Mouse (Mus musculus) small intestine, adult 2 months (tissue): ENCODE data around the gene 2010111I01Rik. TPM values are rescaled to one million over a fixed set of nuclear protein-coding genes. Genes with fewer than 3 reads are reported as not detected.

Experiments
- H3K27ac ChIP-seq: fragments of 200-500 bp; 2 replicates; pipeline ENCODE4 v1.5.1; 2012; ENCODE audit warnings: low read depth, low read length, control low read depth, inconsistent platforms; ENCODE audit not compliant: insufficient read depth
- H3K27me3 ChIP-seq: fragments of 200-500 bp; 2 replicates; pipeline ENCODE4 v1.6.1; 2012; ENCODE audit warnings: mild to moderate bottlenecking, moderate library complexity, low read length, inconsistent platforms; ENCODE audit not compliant: control insufficient read depth, insufficient read depth
- H3K36me3 ChIP-seq: fragments of 200-500 bp; 2 replicates; pipeline ENCODE4 v1.6.1; 2012; ENCODE audit warnings: mild to moderate bottlenecking, low read length, control low read depth, inconsistent platforms; ENCODE audit not compliant: control insufficient read depth, insufficient read depth
- H3K4me1 ChIP-seq: fragments of 200-500 bp; 2 replicates; pipeline ENCODE4 v1.6.1; 2012; ENCODE audit warnings: low read length, inconsistent platforms, mixed read lengths; ENCODE audit not compliant: control insufficient read depth, insufficient read depth, insufficient read length
- H3K4me3 ChIP-seq: fragments of 200-500 bp; 2 replicates; pipeline ENCODE4 v1.5.1; 2012; ENCODE audit warnings: low read depth, mild to moderate bottlenecking, control low read depth, inconsistent platforms, low read length, moderate library complexity
- CTCF ChIP-seq: fragments of 200-500 bp; IDR thresholded peaks from 2 replicates; pipeline ENCODE4 v1.5.1; 2012; ENCODE audit warnings: low read depth, mild to moderate bottlenecking, control low read depth, inconsistent platforms, low read length, moderate library complexity, mixed read lengths; ENCODE audit not compliant: insufficient replicate concordance, insufficient read length; ENCODE audit errors: extremely low read depth
- POLR2A ChIP-seq: fragments of 200-500 bp; IDR thresholded peaks from 2 replicates; pipeline ENCODE4 v1.6.1; 2012; ENCODE audit warnings: low read depth, mild to moderate bottlenecking, control low read depth, inconsistent platforms, low read length, moderate library complexity
- WGBS: fragments of 180-500 bp; shearing (Covaris S2); methylation state at CpG from one replicate; pipeline ENCODE4 v1.1.7; 2018; 5-methylcytosine and 5-hydroxymethylcytosine counted together
- polyA plus RNA-seq: library from polyadenylated mRNA; depleted of rRNA; stranded (reverse); fragments of >200 nt; gene quantifications from 2 replicates; pipeline ENCODE4 v1.2.3, GENCODE M21; 2012

Gene 2010111I01Rik
- polyA plus RNA-seq, 1 experiment: 48.4 TPM

- Histone ChIP-seq H3K4me3 (no peak overlapping the region), H3K4me1 (no peaks in the 10 kb centered on the region), H3K36me3 (no peaks in the 10 kb centered on the region), H3K27me3 (no peaks in the 10 kb centered on the region), H3K27ac (no peak overlapping the region)
- TF ChIP-seq CTCF: no peak
- TF ChIP-seq POLR2A: no peak
These were observed 13.4 kb downstream of the 2010111I01Rik start for GRCm38 (mm10) chr13:62978104-62978503.

- Histone ChIP-seq H3K4me3 (no peak overlapping the region), H3K27me3 (no peaks in the 10 kb centered on the region), H3K36me3 (no peaks in the 10 kb centered on the region), H3K27ac (no peak overlapping the region), H3K4me1 (no peaks in the 10 kb centered on the region)
- WGBS: 72% methylated on average over 4 of the region's 4 CpGs
- TF ChIP-seq CTCF (no peak), POLR2A (no peak)
These were observed 14.1 kb downstream of the 2010111I01Rik start for GRCm38 (mm10) chr13:62978784-62979183.

- no peak for TF ChIP-seq CTCF
- no peak for TF ChIP-seq POLR2A
- Histone ChIP-seq H3K4me1 (no peaks in the 10 kb centered on the region), H3K27ac (no peak overlapping the region), H3K36me3 (no peaks in the 10 kb centered on the region), H3K27me3 (no peaks in the 10 kb centered on the region), H3K4me3 (no peak overlapping the region)
- WGBS: 79% methylated on average over 4 of the region's 4 CpGs
These were observed 14.5 kb downstream of the 2010111I01Rik start for GRCm38 (mm10) chr13:62979215-62979614.

DNA sequence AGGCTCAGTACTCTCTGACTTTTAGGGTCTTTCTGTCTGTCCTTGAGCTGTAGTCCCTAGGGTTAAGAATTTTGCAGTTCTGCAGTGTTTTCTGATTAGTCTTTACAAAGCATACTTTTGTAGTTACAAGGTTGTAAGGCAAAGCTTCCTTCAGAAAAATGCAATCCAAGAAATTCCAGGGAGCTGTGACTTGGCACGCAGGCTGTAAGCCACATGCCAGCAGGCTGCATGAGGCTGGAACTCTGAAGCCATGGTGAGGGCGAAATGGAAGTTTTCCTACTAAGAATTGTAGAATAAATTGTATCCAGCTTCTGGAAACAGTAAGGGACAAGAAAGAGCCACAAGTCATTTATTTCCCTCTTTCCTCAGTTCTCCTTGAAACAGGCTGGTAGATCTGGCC is 15.4 kb downstream of the 2010111I01Rik start:
- H3K27me3 ChIP-seq: no peaks in the 10 kb centered on the region
- H3K36me3 ChIP-seq: no peaks in the 10 kb centered on the region
- H3K27ac ChIP-seq: no peak overlapping the region
- H3K4me1 ChIP-seq: no peaks in the 10 kb centered on the region
- no peak overlapping the region for H3K4me3 ChIP-seq
- WGBS: 86% methylated on average over 2 of the region's 2 CpGs
- no peak for TF ChIP-seq CTCF
- no peak for TF ChIP-seq POLR2A

DNA sequence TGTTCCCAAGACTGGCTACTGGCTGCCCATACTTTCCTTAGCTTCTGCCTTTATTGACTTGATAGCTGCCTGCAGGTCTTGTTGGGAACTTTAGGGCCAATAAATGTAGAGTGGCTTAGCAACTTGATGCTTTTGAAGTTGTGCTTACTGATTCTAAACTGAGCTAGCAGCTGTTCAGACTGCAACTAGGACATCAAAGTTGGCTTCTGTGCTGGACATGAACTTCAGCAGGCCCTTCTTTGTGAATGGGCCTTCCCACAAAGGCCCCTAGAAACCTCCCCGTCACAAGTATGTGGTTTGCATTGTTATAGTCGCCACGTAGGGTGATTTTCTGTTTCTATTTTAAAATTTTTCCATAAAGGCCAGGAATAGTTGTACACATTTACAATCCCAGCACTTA is 19.8 kb downstream of the 2010111I01Rik start:
- H3K27ac ChIP-seq: no peak overlapping the region
- TF ChIP-seq CTCF: no peak
- TF ChIP-seq POLR2A: no peak
- WGBS: 80% methylated on average over 3 of the region's 3 CpGs
- H3K27me3 ChIP-seq: no peaks in the 10 kb centered on the region
- H3K4me3 ChIP-seq: no peak overlapping the region
- no peaks in the 10 kb centered on the region for H3K36me3 ChIP-seq
- no peaks in the 10 kb centered on the region for H3K4me1 ChIP-seq

DNA sequence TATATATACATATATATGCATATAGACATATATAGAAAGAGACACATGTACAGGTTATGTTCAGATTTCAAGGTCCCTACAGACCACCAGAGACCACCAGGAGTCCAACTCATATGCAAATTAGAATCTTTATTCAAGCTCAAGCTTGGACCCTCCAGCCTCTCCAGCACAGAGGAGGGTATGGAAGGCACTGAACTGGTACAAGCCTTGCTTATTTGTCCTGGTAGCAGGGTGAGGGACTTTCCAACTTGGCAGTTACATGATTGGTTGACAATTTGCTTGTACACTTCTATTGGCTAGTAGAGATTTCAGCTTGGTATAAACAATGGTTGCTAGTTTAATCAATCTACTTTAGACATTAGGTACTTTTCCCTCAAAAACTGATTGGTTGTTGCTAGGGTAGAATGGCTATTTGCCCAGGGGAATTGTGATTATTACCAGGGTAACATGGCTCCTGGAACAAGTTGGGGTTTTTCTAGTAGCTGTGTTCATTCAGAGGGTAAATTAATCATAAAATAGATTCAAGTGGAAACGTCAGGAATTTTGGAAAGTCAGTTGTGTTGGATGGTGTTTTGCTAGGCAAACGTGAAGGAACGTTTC is 25.3 kb downstream of the 2010111I01Rik start:
- Histone ChIP-seq H3K4me3 (no peak overlapping the region), H3K27me3 (no peaks in the 10 kb centered on the region), H3K27ac (no peak overlapping the region), H3K4me1 (peaks cover 3% of the 10 kb centered on the region; the same call in 1 of the 2 replicates), H3K36me3 (no peaks in the 10 kb centered on the region)
- 58% methylated on average over 3 of the region's 3 CpGs for WGBS
- TF ChIP-seq CTCF (no peak), POLR2A (no peak)

DNA sequence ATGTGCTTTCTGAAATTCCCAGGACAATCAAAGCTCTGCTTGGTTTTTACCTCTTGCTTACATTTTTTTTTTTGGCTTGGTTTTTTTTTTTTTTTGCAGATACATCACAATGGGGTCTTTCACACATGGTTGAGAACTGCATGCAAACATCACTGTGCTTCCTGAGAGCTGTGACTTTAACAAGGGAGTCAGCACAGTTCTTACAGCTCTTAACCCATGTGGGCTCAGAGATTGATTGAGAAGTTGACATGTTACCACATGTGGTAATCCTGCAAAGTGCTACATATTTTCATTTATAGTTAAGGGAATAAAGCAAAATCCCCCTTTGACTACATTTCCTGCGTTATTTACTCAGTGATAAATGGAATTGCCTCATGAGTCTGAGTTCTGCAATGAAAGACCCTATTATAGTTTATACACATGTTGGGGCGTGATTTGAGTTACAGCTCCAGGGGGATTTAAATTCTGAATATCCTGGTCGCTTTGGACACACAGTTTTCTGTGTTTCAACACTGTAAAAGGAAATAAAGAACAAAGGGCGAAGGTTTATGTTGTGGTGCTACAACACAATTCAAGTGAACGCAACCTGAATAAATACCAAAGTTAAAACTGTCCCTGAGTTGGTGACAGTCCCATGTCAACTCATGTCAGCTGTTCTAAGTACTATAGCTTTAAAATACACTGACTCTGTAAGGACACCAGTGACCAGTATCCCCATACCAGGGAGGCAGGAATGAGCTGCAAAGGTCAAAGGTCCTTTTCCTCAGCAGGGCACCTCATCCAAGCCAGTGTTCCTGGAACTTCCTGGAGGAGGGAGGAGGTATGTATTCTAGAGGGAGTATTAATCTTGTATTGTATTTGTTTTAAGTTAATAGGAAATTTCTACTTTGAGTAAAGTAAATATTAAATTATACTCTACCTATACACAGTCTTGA is 29.1 kb downstream of the 2010111I01Rik start:
- no peak for TF ChIP-seq CTCF
- no peak for TF ChIP-seq POLR2A
- H3K27ac ChIP-seq: no peak overlapping the region
- H3K4me3 ChIP-seq: no peak overlapping the region
- H3K4me1 ChIP-seq: peaks cover 3% of the 10 kb centered on the region; the same call in 1 of the 2 replicates
- no peaks in the 10 kb centered on the region for H3K27me3 ChIP-seq
- 57% methylated on average over 5 of the region's 5 CpGs for WGBS
- no peaks in the 10 kb centered on the region for H3K36me3 ChIP-seq
